Mouse (Mus musculus): ENCODE data around the gene Pnp2.

Pnp2 gene

GRCm38 (mm10) chr14:50976674-50977073, 20.9 kb downstream of the Pnp2 start:
- POLR2A ChIA-PET, result interaction anchor here in 2 of 4 experiments (0.6 to 1.8 kb wide), 5 partner anchors 13 to 169 kb away, joined by 3 to 6 read pairs (median 4); partner anchors contain the start of genes Ccnb1ip1 (in 1 of the 2), Parp2 (in 1 of the 2), Pip4p1 (in 1 of the 2) and Pnp (in 1 of the 2)

GRCm38 (mm10) chr14:50978451-50978850, 22.7 kb downstream of the Pnp2 start:
- POLR2A ChIA-PET, result interaction anchor here in 1 of 4 experiments (1.2 to 3.1 kb wide), 7 partner anchors 9 to 55 kb away, joined by 3 to 20 read pairs (median 7); partner anchors contain the start of genes Apex1, Osgep, Pip4p1 and Pnp
- CTCF ChIA-PET, result interaction anchor here in 1 of 4 experiments (1.6 kb wide), 1 partner anchor 113 kb away, joined by 3 read pairs; the partner anchor contains the start of genes Ang and Rnase4

More at GRCm38 (mm10) chr14:50976674-50977073, 20.9 kb downstream of the Pnp2 start:
- CTCF ChIA-PET, result interaction anchor here in 2 of 4 experiments (0.7 to 1.5 kb wide), 2 partner anchors 51 to 67 kb away, joined by 3 to 9 read pairs; no protein-coding TSS in a partner anchor

- ChIA-PET CTCF (interaction anchor here in 1 of 4 experiments (0.6 kb wide), 1 partner anchor 171 kb away, joined by 4 read pairs; no protein-coding TSS in a partner anchor), POLR2A (interaction anchor here in 3 of 4 experiments (0.6 to 3.1 kb wide), 15 partner anchors 9 to 86 kb away, joined by 3 to 20 read pairs (median 3); partner anchors contain the start of genes Pnp (in 2 of the 3), Gm49342 (in 1 of the 3) and Pip4p1 (in 1 of the 3))
Measured at GRCm38 (mm10) chr14:50979631-50980030, 23.8 kb downstream of the Pnp2 start.

- POLR2A ChIA-PET, result interaction anchor here in 1 of 4 experiments (3.1 kb wide), 1 partner anchor 12 kb away, joined by 20 read pairs; no protein-coding TSS in a partner anchor
Measured at GRCm38 (mm10) chr14:50981207-50981606, 25.4 kb downstream of the Pnp2 start.

GRCm38 (mm10) chr14:50981837-50982236, 26.0 kb downstream of the Pnp2 start:
- POLR2A ChIA-PET, result interaction anchor here in 1 of 4 experiments (0.6 to 0.7 kb wide), 3 partner anchors 32 to 427 kb away, joined by 3 to 6 read pairs (median 4); no protein-coding TSS in a partner anchor
- CTCF ChIA-PET, result no interaction called here

More at GRCm38 (mm10) chr14:50981207-50981606, 25.4 kb downstream of the Pnp2 start:
- CTCF ChIA-PET, result interaction anchor here in 1 of 4 experiments (0.6 kb wide), 1 partner anchor 12 kb away, joined by 4 read pairs; no protein-coding TSS in a partner anchor

- ChIA-PET CTCF (no interaction called here), POLR2A (interaction anchor here in 1 of 4 experiments (2.8 kb wide), 1 partner anchor 8 kb away, joined by 9 read pairs; no protein-coding TSS in a partner anchor)
Measured at GRCm38 (mm10) chr14:50987668-50988067, 31.9 kb downstream of the Pnp2 start.

- ChIA-PET POLR2A (no interaction called here), CTCF (no interaction called here)
Measured at GRCm38 (mm10) chr14:50991037-50991436, 35.2 kb downstream of the Pnp2 start.

GRCm38 (mm10) chr14:50997088-50997487, 41.3 kb downstream of the Pnp2 start:
- ChIA-PET CTCF (interaction anchor here in 2 of 4 experiments (0.6 to 0.7 kb wide), 2 partner anchors 176 to 886 kb away, joined by 4 to 5 read pairs; no protein-coding TSS in a partner anchor), POLR2A (interaction anchor here in 1 of 4 experiments (0.8 to 2.8 kb wide), 2 partner anchors 10 to 26 kb away, joined by 3 to 7 read pairs; partner anchors contain the start of gene Rnase10)

GRCm38 (mm10) chr14:50997999-50998666, 42.3 kb downstream of the Pnp2 start:
- POLR2A ChIA-PET, result interaction anchor here in 1 of 4 experiments (2.8 kb wide), 1 partner anchor 9 kb away, joined by 7 read pairs; the partner anchor contains the start of gene Rnase10

GRCm38 (mm10) chr14:51007152-51007801, 51.5 kb downstream of the Pnp2 start, which contains the start of gene Rnase10:
Gene Rnase10, plus strand, starts transcription at chr14:51007751.
- CTCF ChIA-PET, result interaction anchor here in 2 of 4 experiments (0.6 to 1.4 kb wide), 4 partner anchors 19 to 142 kb away, joined by 3 to 5 read pairs (median 4); no protein-coding TSS in a partner anchor
- POLR2A ChIA-PET, result interaction anchor here in 2 of 4 experiments (0.6 to 1.9 kb wide), 6 partner anchors 11 to 201 kb away, joined by 3 to 7 read pairs (median 4); partner anchors contain the start of gene Ccnb1ip1 (in 1 of the 2)

More at GRCm38 (mm10) chr14:50997999-50998666, 42.3 kb downstream of the Pnp2 start:
- CTCF ChIA-PET, result no interaction called here

GRCm38 (mm10) chr14:51007914-51008713, 52.3 kb downstream of the Pnp2 start:
- CTCF ChIA-PET, result no interaction called here

GRCm38 (mm10) chr14:51008781-51009180, 53.0 kb downstream of the Pnp2 start:
- CTCF ChIA-PET, result no interaction called here

More at GRCm38 (mm10) chr14:51007914-51008713, 52.3 kb downstream of the Pnp2 start:
- POLR2A ChIA-PET, result interaction anchor here in 2 of 4 experiments (0.6 to 1.8 kb wide), 5 partner anchors 11 to 75 kb away, joined by 3 to 7 read pairs (median 3); no protein-coding TSS in a partner anchor

GRCm38 (mm10) chr14:51009572-51009971, 53.8 kb downstream of the Pnp2 start:
- ChIA-PET POLR2A (no interaction called here), CTCF (no interaction called here)

More at GRCm38 (mm10) chr14:51008781-51009180, 53.0 kb downstream of the Pnp2 start:
- POLR2A ChIA-PET, result interaction anchor here in 1 of 4 experiments (0.8 to 1.0 kb wide), 2 partner anchors 13 to 55 kb away, joined by 3 read pairs; no protein-coding TSS in a partner anchor
